Mouse (Mus musculus) midbrain, postnatal 0 days (tissue): Measurements from ENCODE around the gene Saa4. TPM values are rescaled to one million over a fixed set of nuclear protein-coding genes. Genes with fewer than 3 reads are reported as not detected.
"Not testable (repeated sequence)": the region's sequence is repeated elsewhere in the genome, so short reads cannot be mapped to it uniquely, and the experiment has no call there.

Source experiments
- ATAC-seq: fragments of 200-750 bp; cut with Nextera tagmentation; 2 replicates; pipeline ENCODE4 v1.8.0; 2017; ENCODE audit warnings: moderate number of reproducible peaks, mild to moderate bottlenecking, moderate TSS enrichment, moderate library complexity; ENCODE audit not compliant: low FRiP score
- DNase-seq: peaks from one replicate; pipeline ENCODE4 v3.0.0-alpha.2; 2015; ENCODE audit warnings: low spot score
- H3K27ac ChIP-seq: fragments of 300-500 bp; sonication (generic); 2 replicates; pipeline ENCODE4 v1.5.1; 2014; ENCODE audit warnings: low read depth, mild to moderate bottlenecking, low read length, mixed read lengths
- H3K27me3 ChIP-seq: fragments of 300-500 bp; sonication (generic); 2 replicates; pipeline ENCODE4 v1.6.1; 2014; ENCODE audit warnings: low read length, control low read depth, mixed read lengths; ENCODE audit not compliant: insufficient read depth
- H3K36me3 ChIP-seq: fragments of 300-500 bp; sonication (generic); 2 replicates; pipeline ENCODE4 v1.6.1; 2014; ENCODE audit warnings: low read length, control low read depth, mixed read lengths; ENCODE audit not compliant: insufficient read depth
- H3K4me1 ChIP-seq: fragments of 300-500 bp; sonication (generic); 2 replicates; pipeline ENCODE4 v1.6.1; 2014; ENCODE audit warnings: mild to moderate bottlenecking, control low read depth, antibody characterized with exemption, low read length, mixed read lengths; ENCODE audit not compliant: insufficient read depth
- H3K4me2 ChIP-seq: fragments of 300-500 bp; sonication (generic); 2 replicates; pipeline ENCODE4 v1.6.1; 2014; ENCODE audit warnings: low read depth, mild to moderate bottlenecking, low read length, mixed read lengths; ENCODE audit not compliant: poor library complexity, severe bottlenecking
- H3K4me3 ChIP-seq: fragments of 300-500 bp; sonication (generic); 2 replicates; pipeline ENCODE4 v1.5.1; 2014; ENCODE audit warnings: low read depth, mild to moderate bottlenecking, low read length, moderate library complexity
- H3K9ac ChIP-seq: fragments of 300-500 bp; sonication (generic); replicated peaks from 2 replicates; pipeline ENCODE4 v1.6.1; 2014; ENCODE audit warnings: mild to moderate bottlenecking, low read length, moderate library complexity, mixed read lengths; ENCODE audit not compliant: poor library complexity, severe bottlenecking
- H3K9me3 ChIP-seq: fragments of 300-500 bp; sonication (generic); 2 replicates; pipeline ENCODE4 v1.6.1; 2016; ENCODE audit warnings: low read length, control low read depth
- CTCF ChIP-seq: IDR thresholded peaks from 2 replicates; pipeline ENCODE4 v1.5.1; 2016; ENCODE audit warnings: antibody characterized with exemption, mild to moderate bottlenecking
- WGBS: fragments of 180-500 bp; shearing (Covaris S2); extraction: QIAGEN DNeasy Blood & Tissue Kit; methylation state at CpG from one replicate; pipeline ENCODE4 v1.1.7; 2014; 5-methylcytosine and 5-hydroxymethylcytosine counted together
- polyA plus RNA-seq: library from polyadenylated mRNA; unstranded; fragments of >200 nt; fragmentation: Nextera tagmentation; extraction: Ambion mirVana; gene quantifications from 2 replicates; pipeline ENCODE4 v1.2.1, GENCODE M21; 2015
- total RNA-seq: library from RNA; depleted of rRNA; stranded (reverse); fragments of >200 nt; gene quantifications from 2 replicates; pipeline ENCODE4 v1.2.3, GENCODE M21; 2014

Gene Saa4
- total and polyA plus RNA-seq, 2 experiments from 2014 or later, result not detected

GRCm38 (mm10) chr7:46761049-46761795, 28.8 kb upstream of the Saa4 start:
- H3K4me2 ChIP-seq, result no peak overlapping the region
- peaks cover 48% of the 10 kb centered on the region for H3K36me3 ChIP-seq
- no peak for DNase-seq
- H3K4me1 ChIP-seq, result no peaks in the 10 kb centered on the region
- WGBS, result 78% methylated on average over 11 of the region's 11 CpGs
- H3K4me3 ChIP-seq, result no peak overlapping the region
- no peak overlapping the region for H3K9ac ChIP-seq
- no peaks in the 10 kb centered on the region for H3K9me3 ChIP-seq
- H3K27me3 ChIP-seq, result no peaks in the 10 kb centered on the region
- no peak for ATAC-seq
- H3K27ac ChIP-seq, result no peak overlapping the region
- TF ChIP-seq CTCF, result no peak

DNA sequence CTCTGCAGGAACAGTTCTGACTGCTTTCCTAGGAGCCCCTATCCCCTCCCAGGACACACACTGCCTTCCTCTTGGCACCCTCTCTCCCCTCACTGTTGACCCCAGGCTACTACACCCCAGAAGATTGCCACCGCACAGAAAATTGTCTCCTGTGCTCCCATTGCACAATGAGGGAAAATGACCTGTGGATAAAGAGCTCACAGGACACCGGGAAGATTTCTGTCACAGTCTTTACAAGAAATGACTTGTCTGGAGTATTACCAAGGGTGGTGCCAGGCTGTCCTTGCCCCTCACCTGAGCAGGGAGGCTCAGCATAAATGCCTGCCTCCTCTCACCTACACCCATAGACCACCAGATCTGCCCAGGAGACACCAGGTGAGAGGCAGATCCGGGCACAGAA, 19.1 kb upstream of the Saa4 start, which contains the start of gene Saa2:
Gene Saa2, plus strand, starts transcription at position 301 of the 400 bp plus-strand sequence.
- 78% methylated on average over 3 of the region's 3 CpGs for WGBS
- Histone ChIP-seq H3K27ac (no peak within 1 kb of the TSS), H3K4me3 (no peak within 1 kb of the TSS), H3K9me3 (no peaks in the 10 kb centered on the region), H3K4me2 (no peak within 1 kb of the TSS), H3K36me3 (no peaks in the 10 kb centered on the region), H3K4me1 (no peaks in the 10 kb centered on the region), H3K9ac (no peak within 1 kb of the TSS), H3K27me3 (no peaks in the 10 kb centered on the region)
- no peak for TF ChIP-seq CTCF
- no peak for DNase-seq
- ATAC-seq, result no peak

- Histone ChIP-seq H3K4me3 (no peak overlapping the region), H3K27me3 (no peaks in the 10 kb centered on the region), H3K4me1 (no peaks in the 10 kb centered on the region), H3K9ac (no peak overlapping the region), H3K27ac (no peak overlapping the region), H3K9me3 (no peaks in the 10 kb centered on the region), H3K4me2 (no peak overlapping the region), H3K36me3 (no peaks in the 10 kb centered on the region)
- ATAC-seq (no peak), DNase-seq (no peak)
- WGBS, result 28% methylated on average over 3 of the region's 3 CpGs
- no peak for TF ChIP-seq CTCF
Observed at GRCm38 (mm10) chr7:46748459-46748858, 16.1 kb upstream of the Saa4 start.

DNA sequence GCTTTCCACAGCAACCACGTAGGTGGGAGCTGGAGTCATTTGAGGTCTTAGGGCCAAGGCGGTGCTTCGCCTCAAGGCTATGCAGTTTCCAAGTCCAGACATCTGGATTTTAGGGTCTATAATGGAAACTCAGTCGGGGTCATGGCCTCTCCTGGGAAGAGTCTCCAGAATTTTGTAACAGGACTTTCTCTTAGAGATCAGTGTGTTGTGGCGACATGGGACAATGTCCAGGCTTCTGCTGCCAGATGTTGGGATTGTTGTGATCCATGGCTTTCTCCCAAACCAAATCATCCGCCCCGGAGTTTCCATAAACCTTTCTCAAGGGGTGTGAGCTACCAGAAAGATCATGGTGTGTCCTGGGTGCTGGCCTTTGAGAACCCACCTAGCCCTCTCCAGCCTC, 14.0 kb upstream of the Saa4 start:
- H3K9ac ChIP-seq, result no peak overlapping the region
- no peaks in the 10 kb centered on the region for H3K36me3 ChIP-seq
- H3K4me2 ChIP-seq, result no peak overlapping the region
- no peak for DNase-seq
- TF ChIP-seq CTCF, result no peak
- WGBS, result 93% methylated on average over 7 of the region's 7 CpGs
- H3K27ac ChIP-seq, result no peak overlapping the region
- H3K9me3 ChIP-seq, result no peaks in the 10 kb centered on the region
- no peak overlapping the region for H3K4me3 ChIP-seq
- no peak for ATAC-seq
- no peaks in the 10 kb centered on the region for H3K4me1 ChIP-seq
- H3K27me3 ChIP-seq, result no peaks in the 10 kb centered on the region

- DNase-seq, result no peak
- Histone ChIP-seq H3K27ac (no peak overlapping the region), H3K27me3 (no peaks in the 10 kb centered on the region), H3K9me3 (no peaks in the 10 kb centered on the region), H3K4me3 (no peak overlapping the region), H3K9ac (no peak overlapping the region), H3K36me3 (no peaks in the 10 kb centered on the region), H3K4me2 (no peak overlapping the region), H3K4me1 (no peaks in the 10 kb centered on the region)
- ATAC-seq, result no peak
- no peak for TF ChIP-seq CTCF
- 81% methylated on average over 3 of the region's 3 CpGs for WGBS
Observed at GRCm38 (mm10) chr7:46745816-46746215, 13.4 kb upstream of the Saa4 start.

DNA sequence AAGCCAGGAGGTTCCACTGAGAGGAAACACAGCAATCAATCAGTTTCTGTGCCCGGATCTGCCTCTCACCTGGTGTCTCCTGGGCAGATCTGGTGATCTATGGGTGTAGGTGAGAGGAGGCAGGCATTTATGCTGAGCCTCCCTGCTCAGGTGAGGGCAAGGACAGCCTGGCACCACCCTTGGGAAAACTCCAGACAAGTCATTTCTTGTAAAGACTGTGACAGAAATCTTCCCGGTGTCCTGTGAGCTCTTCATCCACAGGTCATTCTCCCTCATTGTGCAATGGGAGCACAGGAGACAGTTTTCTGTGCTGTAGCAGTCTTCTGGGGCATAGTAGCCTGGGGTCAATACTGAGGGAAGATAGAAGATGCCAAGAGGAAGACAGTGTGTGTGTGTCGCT, 10.5 kb upstream of the Saa4 start, which contains the start of gene Saa1:
Gene Saa1, minus strand, starts transcription at position 101 of the 400 bp plus-strand sequence.
- WGBS, result 77% methylated on average over 3 of the region's 3 CpGs
- not testable (repeated sequence) for ATAC-seq

GRCm38 (mm10) chr7:46740041-46740440, 7.6 kb upstream of the Saa4 start:
- WGBS, result 77% methylated on average over 5 of the region's 5 CpGs
- not testable (repeated sequence) for H3K36me3 ChIP-seq, H3K27me3 ChIP-seq, DNase-seq, H3K4me2 ChIP-seq, H3K4me3 ChIP-seq, ATAC-seq, H3K27ac ChIP-seq, H3K9ac ChIP-seq, H3K4me1 ChIP-seq, H3K9me3 ChIP-seq

More for the DNA sequence above, 10.5 kb upstream of the Saa4 start, which contains the start of gene Saa1:
- not testable (repeated sequence) for H3K4me2 ChIP-seq, H3K27ac ChIP-seq, H3K36me3 ChIP-seq, H3K27me3 ChIP-seq, H3K4me3 ChIP-seq, H3K9me3 ChIP-seq, H3K9ac ChIP-seq, DNase-seq, H3K4me1 ChIP-seq
